Mouse (Mus musculus) embryonic fibroblast, embryonic 13.5 days (primary cell): ENCODE results near the gene Wasf3. TPM values are rescaled to one million over a fixed set of nuclear protein-coding genes. Genes with fewer than 3 reads are reported as not detected.

Experiments
- H3K27ac ChIP-seq: 2 replicates; pipeline ENCODE4 v1.5.1; 2012; ENCODE audit warnings: low read length, control low read depth, inconsistent platforms; ENCODE audit not compliant: insufficient read depth
- H3K4me1 ChIP-seq: 2 replicates; pipeline ENCODE4 v1.6.1; 2011; ENCODE audit warnings: low read length; ENCODE audit not compliant: control insufficient read depth, insufficient read depth
- H3K4me3 ChIP-seq: 2 replicates; pipeline ENCODE4 v1.5.1; 2011; ENCODE audit warnings: mild to moderate bottlenecking, control low read depth, low read length; ENCODE audit not compliant: insufficient read depth
- CTCF ChIP-seq: IDR thresholded peaks from 2 replicates; pipeline ENCODE4 v1.5.1; 2011; ENCODE audit warnings: mild to moderate bottlenecking, control low read depth, low read length, moderate library complexity, borderline replicate concordance; ENCODE audit not compliant: insufficient read depth
- POLR2A ChIP-seq: IDR thresholded peaks from 2 replicates; pipeline ENCODE4 v1.6.1; 2011; ENCODE audit warnings: low read depth, mild to moderate bottlenecking, control low read depth, low read length, moderate library complexity
- polyA plus RNA-seq: library from polyadenylated mRNA; stranded (reverse); fragments of >200 nt; gene quantifications from 2 replicates; pipeline ENCODE4 v1.2.4, GENCODE M21; 2011; ENCODE audit warnings: low read depth; ENCODE audit not compliant: missing spikeins, insufficient read length

Wasf3 gene
- polyA plus RNA-seq: 9.1 and 10.6 TPM in 2 replicates

DNA sequence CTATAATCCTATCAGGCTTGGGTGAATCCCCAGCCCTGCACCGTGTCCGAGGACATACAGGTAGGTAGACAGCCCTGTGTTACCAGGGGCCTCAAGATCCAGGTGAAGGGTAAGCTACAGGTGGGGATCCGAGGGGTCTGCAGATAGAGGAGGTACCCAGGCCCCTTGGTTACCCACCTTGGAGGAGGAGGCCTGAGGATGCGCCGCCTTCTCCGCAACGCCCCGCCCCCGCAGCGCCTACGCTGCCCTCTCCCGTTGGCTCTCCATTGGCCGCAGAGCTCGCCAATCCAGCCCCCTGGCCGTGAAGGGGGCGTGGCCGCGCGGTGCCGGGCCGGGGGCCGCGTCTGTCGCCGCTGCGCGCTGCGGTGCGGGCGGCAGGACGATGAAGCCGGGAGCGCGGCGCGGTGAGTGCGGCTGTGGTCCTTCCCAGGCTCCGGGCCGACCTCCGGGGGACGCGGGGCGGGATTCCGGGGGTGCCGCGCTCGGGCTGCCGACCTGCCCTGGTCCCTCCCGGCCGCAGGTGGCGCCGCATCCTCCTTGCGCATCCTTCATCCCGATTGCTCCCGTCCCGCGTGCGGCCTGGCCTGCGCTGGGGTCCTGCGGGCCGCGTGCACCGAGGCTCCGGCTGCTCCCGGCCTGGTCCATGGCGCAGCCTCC is at the start of gene Wasf3:
Wasf3 (plus strand) TSS at position 51 of the 657 bp plus-strand sequence.
- Histone ChIP-seq H3K4me3 (peak within 1 kb of the TSS; percentile 90), H3K27ac (no peak within 1 kb of the TSS), H3K4me1 (peaks cover 2% of the 10 kb centered on the region; the same call in 1 of the 2 replicates)
- TF ChIP-seq POLR2A (peak; percentile 51; the same call in 1 of the 2 replicates), CTCF (peak; percentile 46; the same call in 1 of the 2 replicates)

DNA sequence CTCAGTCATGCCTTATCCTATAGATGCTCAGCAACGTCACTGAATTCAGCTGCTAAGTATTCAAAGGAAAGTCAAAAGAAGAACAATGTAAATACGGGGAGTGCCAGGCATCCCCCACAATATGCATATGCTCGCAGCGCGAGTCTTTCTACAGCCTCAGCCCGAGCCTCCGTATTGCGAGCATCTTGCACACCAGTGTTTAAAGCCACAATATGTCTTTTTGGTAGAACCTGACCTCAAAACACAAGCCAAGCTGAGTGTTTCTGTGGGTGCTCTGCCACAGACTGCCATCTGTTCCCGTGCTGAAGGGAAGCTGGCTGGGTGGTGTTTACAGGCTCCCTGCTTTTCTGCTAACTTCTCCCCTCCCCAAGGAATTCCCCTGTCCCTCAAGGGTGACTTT is 46.7 kb upstream of the Wasf3 start:
- no peaks in the 10 kb centered on the region for H3K4me1 ChIP-seq
- no peak overlapping the region for H3K4me3 ChIP-seq
- no peak overlapping the region for H3K27ac ChIP-seq
- TF ChIP-seq CTCF: no peak
- TF ChIP-seq POLR2A: no peak

DNA sequence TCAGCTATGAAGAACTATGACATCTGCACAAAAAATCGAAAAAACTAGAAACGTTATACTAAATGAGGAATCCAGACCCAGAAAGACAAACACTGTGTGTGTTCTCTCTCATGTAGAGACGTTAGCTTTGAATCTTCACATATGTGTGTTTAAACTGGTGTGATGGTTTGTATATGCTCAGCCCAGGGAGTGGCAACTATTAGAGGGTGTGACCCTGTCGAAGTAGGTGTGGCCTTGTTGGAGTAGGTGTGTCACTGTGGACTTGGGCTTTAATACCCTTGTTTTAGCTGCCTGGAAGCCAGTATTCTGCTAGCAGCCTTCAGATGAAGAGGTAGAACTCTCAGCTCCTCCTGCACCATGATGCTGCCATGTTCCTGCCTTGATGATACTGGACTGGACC is 44.7 kb upstream of the Wasf3 start:
- H3K27ac ChIP-seq: no peak overlapping the region
- TF ChIP-seq CTCF (no peak), POLR2A (no peak)
- H3K4me1 ChIP-seq: no peaks in the 10 kb centered on the region
- no peak overlapping the region for H3K4me3 ChIP-seq

DNA sequence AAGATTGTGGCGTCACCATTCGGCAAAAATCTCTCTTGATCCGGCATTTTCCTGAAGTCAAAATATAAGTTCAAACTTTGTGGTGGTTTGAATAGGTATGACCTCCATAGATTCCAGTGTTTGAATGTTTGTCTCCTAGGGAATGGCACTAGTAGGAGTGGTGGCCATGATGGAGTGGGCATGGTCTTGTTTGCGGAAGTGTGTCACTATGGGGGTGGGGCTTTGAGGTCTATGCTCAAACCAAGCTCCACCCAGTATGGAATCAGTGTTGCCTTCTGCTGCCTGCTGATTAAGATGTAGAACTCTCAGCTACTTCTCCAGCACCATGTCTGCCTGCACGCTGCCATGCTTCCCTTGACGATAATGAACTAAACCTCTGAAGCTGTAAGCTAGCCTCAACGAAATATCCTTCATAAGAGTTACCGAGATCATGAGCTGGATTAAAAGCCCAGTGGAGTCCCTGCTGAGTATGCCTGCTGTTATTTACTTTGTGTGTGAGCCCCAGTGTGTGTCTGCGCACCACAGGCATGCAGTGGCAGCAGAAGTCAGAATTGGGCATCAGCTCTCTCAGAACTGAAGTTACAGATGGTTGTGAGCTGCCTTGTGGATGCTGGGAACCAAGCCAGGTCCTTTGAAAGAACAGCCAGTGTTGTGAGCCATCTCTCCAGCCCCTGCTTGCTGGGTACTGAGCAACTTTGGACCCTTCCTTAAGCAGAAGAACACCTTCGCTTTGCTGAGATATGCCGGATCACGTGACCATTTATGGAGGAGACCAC is 39.7 kb upstream of the Wasf3 start:
- no peak for TF ChIP-seq POLR2A
- no peak for TF ChIP-seq CTCF
- no peak overlapping the region for H3K27ac ChIP-seq
- H3K4me3 ChIP-seq: no peak overlapping the region
- no peaks in the 10 kb centered on the region for H3K4me1 ChIP-seq

DNA sequence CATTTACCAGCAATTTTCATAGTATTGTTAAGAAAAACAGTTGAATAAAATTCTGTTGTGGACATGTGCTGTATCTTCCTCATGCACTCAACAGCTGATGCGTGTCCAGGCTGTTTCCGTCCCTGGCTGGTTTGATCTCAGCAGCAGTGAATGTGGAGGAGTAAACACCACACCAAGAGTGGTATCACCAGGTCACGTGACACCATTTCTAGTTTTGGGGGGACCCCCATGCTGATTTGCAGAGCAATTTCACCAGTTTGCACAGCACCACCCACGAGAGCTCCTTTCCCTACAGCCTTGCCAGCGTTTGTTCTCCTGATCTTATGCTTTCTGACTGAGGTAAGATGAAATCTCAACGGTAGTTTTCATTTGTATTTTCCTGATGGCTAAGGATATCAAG is 37.7 kb upstream of the Wasf3 start:
- Histone ChIP-seq H3K4me1 (no peaks in the 10 kb centered on the region), H3K4me3 (no peak overlapping the region), H3K27ac (no peak overlapping the region)
- no peak for TF ChIP-seq CTCF
- TF ChIP-seq POLR2A: no peak

DNA sequence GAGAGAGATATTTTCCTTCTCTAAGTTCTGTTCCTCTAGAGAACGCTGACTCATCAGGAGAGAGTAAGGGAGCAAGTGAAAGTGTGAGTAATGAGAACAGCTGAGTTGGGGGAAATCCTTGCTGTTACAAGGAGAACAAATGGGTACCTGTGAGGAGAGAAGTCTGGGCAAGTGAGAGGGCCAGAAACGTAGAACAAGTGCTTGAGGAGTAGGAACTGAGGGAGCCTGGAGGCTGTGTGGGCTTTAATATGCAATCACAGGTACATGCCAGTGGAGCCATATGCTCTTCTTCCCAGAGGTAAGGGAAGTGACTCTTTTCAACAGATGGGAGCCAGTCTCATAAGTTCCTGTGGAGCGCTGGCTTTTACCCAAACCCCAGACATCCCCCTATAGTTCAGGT is 35.6 kb upstream of the Wasf3 start:
- no peak overlapping the region for H3K4me3 ChIP-seq
- no peaks in the 10 kb centered on the region for H3K4me1 ChIP-seq
- TF ChIP-seq POLR2A (no peak), CTCF (no peak)
- H3K27ac ChIP-seq: no peak overlapping the region

DNA sequence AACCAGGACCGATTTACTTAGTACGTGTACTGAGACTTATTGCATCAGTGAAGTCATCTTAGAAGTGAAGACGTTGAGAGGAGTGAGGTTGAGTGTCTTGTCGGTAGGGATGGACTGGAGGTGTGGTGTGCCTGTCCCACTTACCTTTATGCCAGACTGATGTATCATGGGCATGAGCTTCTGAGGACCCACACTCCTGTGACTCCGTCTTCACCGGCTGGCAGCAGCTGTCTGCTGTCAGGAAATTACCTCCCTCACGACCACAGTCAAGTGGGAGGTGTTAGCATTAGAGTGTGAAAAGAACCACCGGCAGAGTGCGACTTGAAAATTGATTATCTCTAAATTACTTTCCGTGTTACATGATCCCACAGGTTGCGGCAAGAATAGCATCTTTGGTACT is 34.0 kb upstream of the Wasf3 start:
- Histone ChIP-seq H3K4me1 (no peaks in the 10 kb centered on the region), H3K27ac (no peak overlapping the region), H3K4me3 (no peak overlapping the region)
- TF ChIP-seq CTCF (no peak), POLR2A (no peak)

DNA sequence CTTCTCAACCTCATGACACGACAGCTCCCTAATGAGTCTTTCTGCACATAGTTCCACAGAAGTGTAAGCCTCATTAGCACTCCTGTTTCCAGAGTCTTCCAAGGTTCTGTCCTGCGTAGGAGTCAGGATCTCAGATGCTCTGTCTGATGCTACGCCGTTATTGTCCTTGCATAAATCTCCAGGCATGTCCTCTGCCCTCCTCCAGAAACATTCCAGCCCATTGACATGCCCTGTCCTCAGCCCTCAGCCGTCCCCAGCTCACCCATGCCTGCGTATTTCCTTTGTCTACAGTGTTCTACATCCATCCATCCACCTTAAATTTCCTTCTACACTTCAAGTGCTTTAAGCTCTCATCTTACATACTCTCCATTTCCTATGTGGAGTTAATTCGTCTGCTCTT is 32.8 kb upstream of the Wasf3 start:
- H3K27ac ChIP-seq: no peak overlapping the region
- no peak for TF ChIP-seq POLR2A
- TF ChIP-seq CTCF: no peak
- H3K4me3 ChIP-seq: no peak overlapping the region
- H3K4me1 ChIP-seq: no peaks in the 10 kb centered on the region

DNA sequence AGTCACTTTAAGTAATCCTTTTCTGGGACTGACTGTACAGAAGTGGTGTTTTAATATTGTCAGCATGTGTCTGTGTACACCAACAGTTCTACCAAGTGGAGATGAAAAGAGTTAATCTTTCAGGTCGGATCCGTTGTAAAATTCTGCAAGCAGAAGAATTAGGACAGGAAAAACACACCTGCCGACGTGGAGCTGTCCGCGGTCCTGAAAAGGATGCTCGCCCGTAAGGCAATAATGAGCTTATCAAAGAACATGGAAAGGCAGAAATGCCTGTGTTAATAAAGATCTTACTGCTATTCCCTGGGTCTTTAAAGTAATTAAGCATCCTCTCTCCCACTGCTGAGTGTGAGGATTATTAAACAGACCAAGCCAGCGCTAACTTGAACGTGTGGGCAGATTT is 24.4 kb upstream of the Wasf3 start:
- Histone ChIP-seq H3K27ac (no peak overlapping the region), H3K4me3 (no peak overlapping the region), H3K4me1 (no peaks in the 10 kb centered on the region)
- TF ChIP-seq CTCF (no peak), POLR2A (no peak)

DNA sequence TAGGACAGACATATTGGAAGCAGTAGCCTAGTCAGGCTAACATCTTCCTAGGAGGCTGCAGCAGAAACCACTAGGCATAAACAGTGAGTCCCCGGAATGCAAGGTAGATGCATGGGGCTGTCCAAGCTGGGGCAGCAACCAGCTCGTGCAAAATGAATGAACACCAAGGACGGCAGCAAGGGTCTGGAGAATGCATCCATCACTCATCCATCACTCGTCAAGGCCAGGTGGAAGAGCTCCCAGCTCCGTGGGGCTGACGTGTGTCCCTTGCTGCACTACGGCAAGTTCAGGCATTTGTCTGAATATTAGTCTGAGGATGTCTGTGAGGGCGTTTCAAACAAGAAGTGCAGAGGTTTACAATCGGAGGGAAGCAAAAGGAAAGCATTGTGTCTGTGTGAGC is 22.1 kb upstream of the Wasf3 start:
- no peak for TF ChIP-seq CTCF
- no peak for TF ChIP-seq POLR2A
- H3K4me1 ChIP-seq: no peaks in the 10 kb centered on the region
- H3K4me3 ChIP-seq: no peak overlapping the region
- no peak overlapping the region for H3K27ac ChIP-seq

DNA sequence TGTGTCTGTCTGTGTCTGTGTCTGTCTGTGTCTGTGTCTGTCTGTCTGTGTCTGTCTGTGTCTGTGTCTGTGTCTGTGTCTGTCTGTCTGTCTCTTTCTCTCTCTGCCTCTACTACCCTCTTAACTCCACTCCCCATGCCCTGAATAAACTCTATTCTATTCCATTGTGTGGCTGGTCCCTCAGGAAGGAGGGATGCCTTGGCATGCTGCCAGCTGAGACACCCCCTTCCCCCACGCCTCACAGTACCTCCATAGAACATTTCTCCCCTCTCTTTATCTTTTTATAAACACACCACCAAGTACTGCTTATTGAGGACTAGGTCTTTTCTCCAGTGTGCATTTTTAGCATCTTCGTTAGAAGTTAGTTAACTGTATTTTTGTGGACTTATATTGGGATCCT is 16.4 kb upstream of the Wasf3 start:
- no peak overlapping the region for H3K27ac ChIP-seq
- H3K4me3 ChIP-seq: no peak overlapping the region
- no peak for TF ChIP-seq CTCF
- TF ChIP-seq POLR2A: no peak
- no peaks in the 10 kb centered on the region for H3K4me1 ChIP-seq
